Mouse (Mus musculus) kidney, postnatal 14 days (tissue): ENCODE results near the gene Nipsnap3b.

ENCODE experiments used
- DNase-seq: peaks from one replicate; pipeline ENCODE4 v3.0.0; 2022; ENCODE audit warnings: mixed read lengths

Nipsnap3b gene

GRCm38 (mm10) chr4:53011732-53012361 lies at the start of gene Nipsnap3b:
Gene Nipsnap3b (plus strand): TSS chr4:53011880.
- peak; percentile 98 for DNase-seq

- no peak for DNase-seq
Measured at GRCm38 (mm10) chr4:52964247-52964646, 47.4 kb upstream of the Nipsnap3b start, which contains the start of gene Olfr270. Gene Olfr270 (plus strand): TSS chr4:52964547.

- peak; percentile 15 for DNase-seq
Measured at GRCm38 (mm10) chr4:52985216-52985615, 26.5 kb upstream of the Nipsnap3b start.

- DNase-seq, result no peak
Measured at GRCm38 (mm10) chr4:52986266-52986665, 25.4 kb upstream of the Nipsnap3b start.

GRCm38 (mm10) chr4:52989248-52989647 lies 22.4 kb upstream of the Nipsnap3b start, which contains the start of gene Nipsnap3a:
Gene Nipsnap3a (plus strand): TSS chr4:52989272.
- peak; percentile 7 for DNase-seq

- DNase-seq, result no peak
Measured at GRCm38 (mm10) chr4:52999449-52999848, 12.2 kb upstream of the Nipsnap3b start.

- DNase-seq, result no peak
Measured at GRCm38 (mm10) chr4:53000154-53000553, 11.5 kb upstream of the Nipsnap3b start.

- DNase-seq, result no peak
Measured at GRCm38 (mm10) chr4:53009183-53009582, 2.5 kb upstream of the Nipsnap3b start.

GRCm38 (mm10) chr4:53009871-53010270 lies 1.8 kb upstream of the Nipsnap3b start:
- DNase-seq, result no peak

- DNase-seq, result no peak
Measured at GRCm38 (mm10) chr4:53014421-53014820, 2.7 kb downstream of the Nipsnap3b start.

- DNase-seq, result no peak
Measured at GRCm38 (mm10) chr4:53015024-53015423, 3.3 kb downstream of the Nipsnap3b start.

GRCm38 (mm10) chr4:53018392-53018791 lies 6.7 kb downstream of the Nipsnap3b start:
- DNase-seq, result no peak

- DNase-seq, result no peak
Measured at GRCm38 (mm10) chr4:53023189-53023925, 11.7 kb downstream of the Nipsnap3b start.

GRCm38 (mm10) chr4:53024397-53024796 lies 12.7 kb downstream of the Nipsnap3b start:
- no peak for DNase-seq

GRCm38 (mm10) chr4:53027811-53028210 lies 16.1 kb downstream of the Nipsnap3b start:
- no peak for DNase-seq

GRCm38 (mm10) chr4:53030326-53030948 lies 18.8 kb downstream of the Nipsnap3b start:
- peak; percentile 20 for DNase-seq

GRCm38 (mm10) chr4:53043819-53044218 lies 32.1 kb downstream of the Nipsnap3b start:
- DNase-seq, result no peak

GRCm38 (mm10) chr4:53045807-53046206 lies 34.1 kb downstream of the Nipsnap3b start:
- no peak for DNase-seq

- DNase-seq, result no peak
Measured at GRCm38 (mm10) chr4:53046238-53047022, 34.8 kb downstream of the Nipsnap3b start.

GRCm38 (mm10) chr4:53062301-53063008 lies 50.8 kb downstream of the Nipsnap3b start:
- DNase-seq, result no peak
